Mouse (Mus musculus) retina, adult 2 months (tissue): ENCODE measurements around the gene Psmd14.

ENCODE experiments used
- DNase-seq: peaks from one replicate; pipeline ENCODE4 v3.0.0-alpha.2; 2012; ENCODE audit warnings: low read depth, low spot score

The Psmd14 gene

DNA sequence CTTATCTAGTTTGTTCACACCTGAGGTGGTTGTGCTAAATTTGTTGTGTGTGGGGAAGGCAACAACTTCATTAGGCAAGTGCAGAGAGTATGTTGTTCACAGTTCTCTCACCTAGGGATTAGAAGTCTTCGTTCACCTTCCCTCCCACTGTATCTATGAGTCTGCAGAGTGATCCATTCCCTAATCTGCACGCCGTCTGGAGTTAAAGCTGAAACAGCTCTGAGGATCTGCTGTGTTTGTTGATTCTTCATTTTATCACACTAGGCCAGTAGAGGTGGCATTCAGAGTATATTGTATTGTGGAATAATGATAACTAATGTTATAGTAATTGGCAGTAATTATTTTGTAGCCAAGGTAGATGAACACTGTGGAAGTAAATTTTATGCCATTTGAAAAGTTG lies 48.5 kb downstream of the Psmd14 start:
- DNase-seq, result no peak

- DNase-seq, result no peak
Observed at GRCm38 (mm10) chr2:61764470-61765105, 53.1 kb downstream of the Psmd14 start.

- no peak for DNase-seq
Observed at GRCm38 (mm10) chr2:61765526-61765925, 54.0 kb downstream of the Psmd14 start.

- DNase-seq, result no peak
Observed at GRCm38 (mm10) chr2:61780794-61781193, 69.3 kb downstream of the Psmd14 start.

DNA sequence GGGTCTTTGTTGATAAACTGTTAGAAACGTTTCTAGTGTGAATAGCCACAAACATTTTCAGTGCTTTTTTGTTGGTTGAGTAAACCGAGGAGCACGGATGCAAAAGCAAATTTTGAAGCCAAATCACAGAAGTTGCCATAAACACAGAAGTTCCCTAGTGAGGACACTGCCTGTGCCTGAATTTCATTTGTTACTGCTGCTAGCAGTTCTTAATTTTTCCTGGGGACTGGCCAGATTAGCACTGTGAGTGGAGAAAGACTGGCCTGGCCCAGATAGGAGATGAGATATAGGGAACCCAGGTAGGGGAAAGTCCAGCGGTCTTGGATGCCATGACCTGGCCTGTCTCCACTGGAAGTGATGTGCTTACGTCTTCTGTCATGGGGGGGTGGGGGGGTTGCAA lies 83.5 kb downstream of the Psmd14 start:
- no peak for DNase-seq

DNA sequence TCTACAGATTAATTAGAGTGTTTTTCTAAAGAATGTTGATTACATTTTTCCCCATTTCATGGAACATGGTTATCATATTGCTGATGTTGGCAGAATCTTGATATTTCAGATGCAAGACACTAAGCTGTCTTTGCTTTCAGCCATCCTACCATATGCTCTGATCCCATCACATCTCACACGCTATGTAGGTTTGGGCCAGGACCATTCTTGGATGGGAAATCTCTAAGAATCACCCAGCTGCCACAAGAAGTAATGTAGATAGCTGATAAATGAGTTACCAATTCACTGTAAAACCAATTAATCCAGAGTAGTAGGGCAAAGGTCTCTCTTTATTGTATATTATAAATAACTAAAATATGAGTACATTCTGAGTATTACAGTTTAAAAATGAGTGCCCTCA lies 86.6 kb downstream of the Psmd14 start:
- DNase-seq, result no peak

DNA sequence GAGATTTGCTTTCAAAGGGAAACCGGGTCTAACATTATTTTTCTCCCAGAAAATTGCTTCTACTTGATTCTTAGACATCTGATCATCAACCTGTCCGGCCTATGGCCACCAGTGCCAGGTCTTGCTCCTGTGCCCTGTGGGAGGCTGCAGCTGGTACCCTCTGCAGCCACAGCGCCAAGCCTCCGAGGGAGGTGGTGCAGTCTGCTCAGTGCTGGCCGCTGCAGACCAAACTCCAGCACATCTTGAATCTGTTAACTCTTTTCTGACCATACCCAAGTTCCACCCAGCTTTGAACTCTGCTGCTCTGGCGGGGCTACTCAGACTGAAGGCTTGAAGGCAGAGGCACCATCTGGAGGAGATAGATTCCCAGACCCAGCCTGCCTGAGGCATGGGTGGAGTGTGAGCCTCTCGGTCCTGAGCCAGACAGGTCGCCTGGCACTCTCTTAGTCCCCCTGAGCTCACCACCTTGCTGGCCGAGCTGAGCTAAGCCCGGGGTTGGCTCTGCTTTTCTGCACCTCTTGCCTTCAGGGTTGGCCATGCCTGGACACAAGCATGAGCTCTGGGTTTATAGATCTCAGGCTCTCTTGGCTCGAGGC lies 91.3 kb downstream of the Psmd14 start, which contains the start of gene Tbr1:
Gene Tbr1, plus strand, starts transcription at position 275 of the 596 bp plus-strand sequence.
- DNase-seq, result no peak

DNA sequence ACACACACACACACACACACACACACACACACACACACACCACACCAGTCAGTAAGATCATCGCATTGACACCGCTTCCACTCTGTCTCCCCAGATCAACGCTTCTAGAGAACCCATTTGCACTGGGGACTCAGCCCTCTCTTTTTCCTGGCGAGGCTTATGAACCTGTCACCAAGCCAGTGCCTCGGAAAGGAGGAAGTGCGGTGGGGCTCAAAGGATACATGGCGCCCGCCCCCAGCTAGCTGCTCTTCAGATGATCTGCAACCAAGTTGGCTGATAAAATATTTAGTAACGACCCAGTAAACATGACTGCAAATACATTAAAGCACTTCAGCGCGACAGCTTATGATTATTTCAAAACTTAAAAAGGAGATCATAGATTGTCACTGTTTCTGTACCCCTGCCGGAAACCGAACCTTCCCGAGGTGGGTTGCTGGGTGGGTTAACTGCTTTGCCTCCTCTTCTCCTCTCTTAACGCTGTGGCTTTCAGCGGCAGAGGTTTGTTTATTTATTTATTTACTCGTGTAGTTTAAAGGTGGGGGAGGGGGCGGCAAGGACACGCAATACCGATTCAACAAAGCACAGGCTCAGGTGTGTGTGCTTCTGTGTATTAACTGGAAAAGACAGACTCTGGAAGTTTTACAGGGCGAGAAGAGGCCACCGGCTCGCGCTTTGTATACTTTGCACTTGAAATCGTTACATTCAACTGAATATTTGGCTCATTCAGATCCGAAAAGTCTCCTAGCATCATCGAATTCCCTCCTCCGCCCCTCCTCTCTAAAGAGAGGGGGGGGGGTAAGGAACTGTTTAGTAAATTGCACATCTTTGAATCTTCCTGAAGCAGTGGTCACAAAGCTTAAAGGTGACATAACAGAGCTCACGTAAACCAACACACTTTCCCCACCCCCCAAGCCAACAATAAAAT lies 92.2 kb downstream of the Psmd14 start:
- no peak for DNase-seq

DNA sequence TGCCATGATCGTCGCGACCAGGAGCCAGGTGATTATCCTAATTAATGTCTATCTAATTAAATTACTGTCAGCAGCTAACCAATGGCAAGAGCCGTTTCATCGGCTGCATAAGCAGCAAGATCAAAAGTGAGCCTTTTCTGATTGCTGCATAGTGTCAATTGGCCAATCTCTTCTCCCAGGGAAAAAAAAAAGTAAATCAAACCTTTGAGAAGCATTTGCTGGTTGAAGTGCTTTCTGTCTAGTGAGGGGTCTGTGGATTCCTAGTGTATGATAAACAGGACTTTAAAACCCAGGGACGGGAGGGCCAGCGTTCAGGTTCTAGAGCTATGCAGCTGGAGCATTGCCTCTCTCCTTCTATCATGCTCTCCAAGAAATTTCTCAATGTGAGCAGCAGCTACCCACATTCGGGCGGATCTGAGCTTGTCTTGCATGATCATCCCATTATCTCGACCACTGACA lies 92.9 kb downstream of the Psmd14 start:
- DNase-seq, result no peak

GRCm38 (mm10) chr2:61804841-61805540 lies 93.5 kb downstream of the Psmd14 start:
- no peak for DNase-seq

GRCm38 (mm10) chr2:61805541-61806345 lies 94.2 kb downstream of the Psmd14 start:
- DNase-seq, result no peak

DNA sequence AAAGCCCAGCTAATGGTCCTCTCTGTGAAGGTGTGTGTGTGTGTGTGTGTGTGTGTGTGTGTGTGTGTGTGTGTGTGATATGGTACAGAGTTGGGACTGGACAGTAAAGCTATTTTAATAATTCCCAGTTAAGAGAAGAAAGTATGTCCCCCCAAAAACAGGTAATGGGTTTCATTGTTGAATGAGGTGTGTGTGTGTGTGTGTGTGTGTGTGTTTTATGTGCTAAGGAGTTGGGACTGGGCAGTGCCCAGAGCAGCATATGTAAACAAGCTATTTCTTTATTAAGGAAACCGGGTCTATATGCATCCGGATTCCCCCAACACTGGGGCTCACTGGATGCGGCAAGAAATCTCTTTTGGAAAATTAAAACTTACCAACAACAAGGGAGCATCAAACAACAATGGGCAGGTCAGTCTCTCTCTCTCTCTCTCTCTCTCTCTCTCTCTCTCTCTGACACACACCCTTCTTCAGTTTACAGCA lies 94.9 kb downstream of the Psmd14 start:
- no peak for DNase-seq

DNA sequence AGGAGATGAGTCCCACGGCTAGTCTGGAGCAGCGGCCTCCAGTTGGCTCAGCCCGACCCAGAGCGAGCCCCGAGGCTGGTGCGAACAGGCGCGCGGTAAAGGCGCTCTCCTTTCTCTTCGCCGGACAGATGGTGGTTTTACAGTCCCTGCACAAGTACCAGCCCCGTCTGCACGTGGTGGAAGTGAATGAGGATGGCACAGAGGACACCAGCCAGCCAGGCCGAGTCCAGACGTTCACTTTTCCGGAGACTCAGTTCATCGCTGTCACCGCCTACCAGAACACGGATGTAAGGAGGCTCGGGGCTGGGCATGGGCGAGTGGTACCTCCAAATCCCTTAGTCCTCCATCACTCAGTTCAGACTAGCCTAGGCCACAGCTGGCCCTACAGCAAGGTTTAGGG lies 95.7 kb downstream of the Psmd14 start:
- no peak for DNase-seq

DNA sequence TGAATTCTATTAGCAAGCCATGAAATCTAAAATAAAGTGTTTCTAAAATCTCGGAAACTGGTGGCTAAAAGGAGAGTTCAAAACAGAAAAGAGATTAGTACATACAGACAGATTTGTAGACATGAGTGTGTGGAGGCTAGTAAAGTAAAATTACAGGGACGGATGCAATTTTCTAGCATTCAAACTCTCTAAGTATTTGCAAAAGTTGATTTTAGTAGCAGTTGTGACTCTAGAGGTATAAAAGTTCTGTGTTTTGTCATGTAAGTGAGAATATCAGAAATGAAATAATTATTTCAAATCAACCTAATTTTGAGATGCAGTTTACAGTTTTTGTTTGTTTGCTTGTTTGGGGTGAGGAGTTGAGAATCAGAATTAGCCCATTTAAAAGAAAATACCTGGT lies 96.3 kb downstream of the Psmd14 start:
- no peak for DNase-seq

GRCm38 (mm10) chr2:61808776-61809175 lies 97.3 kb downstream of the Psmd14 start:
- no peak for DNase-seq

GRCm38 (mm10) chr2:61809381-61809780 lies 97.9 kb downstream of the Psmd14 start:
- no peak for DNase-seq

GRCm38 (mm10) chr2:61810751-61811150 lies 99.3 kb downstream of the Psmd14 start:
- no peak for DNase-seq

DNA sequence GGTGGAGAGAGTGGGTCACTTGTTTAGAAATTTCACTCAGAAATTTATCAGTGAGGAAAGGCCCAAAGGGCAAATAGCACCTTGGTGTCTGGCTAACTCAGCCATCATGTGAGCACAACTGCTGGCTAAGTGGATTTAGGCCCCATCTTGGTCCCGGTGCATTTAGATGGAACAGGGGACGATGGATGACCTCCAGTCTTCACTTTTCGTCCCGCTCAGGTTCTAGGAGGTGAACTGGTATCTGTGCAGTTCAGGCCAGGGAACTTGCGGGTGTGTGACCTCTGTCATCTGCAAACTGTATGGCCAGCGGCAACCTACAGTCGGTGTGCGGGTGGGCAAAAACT lies 99.6 kb downstream of the Psmd14 start:
- DNase-seq, result no peak

DNA sequence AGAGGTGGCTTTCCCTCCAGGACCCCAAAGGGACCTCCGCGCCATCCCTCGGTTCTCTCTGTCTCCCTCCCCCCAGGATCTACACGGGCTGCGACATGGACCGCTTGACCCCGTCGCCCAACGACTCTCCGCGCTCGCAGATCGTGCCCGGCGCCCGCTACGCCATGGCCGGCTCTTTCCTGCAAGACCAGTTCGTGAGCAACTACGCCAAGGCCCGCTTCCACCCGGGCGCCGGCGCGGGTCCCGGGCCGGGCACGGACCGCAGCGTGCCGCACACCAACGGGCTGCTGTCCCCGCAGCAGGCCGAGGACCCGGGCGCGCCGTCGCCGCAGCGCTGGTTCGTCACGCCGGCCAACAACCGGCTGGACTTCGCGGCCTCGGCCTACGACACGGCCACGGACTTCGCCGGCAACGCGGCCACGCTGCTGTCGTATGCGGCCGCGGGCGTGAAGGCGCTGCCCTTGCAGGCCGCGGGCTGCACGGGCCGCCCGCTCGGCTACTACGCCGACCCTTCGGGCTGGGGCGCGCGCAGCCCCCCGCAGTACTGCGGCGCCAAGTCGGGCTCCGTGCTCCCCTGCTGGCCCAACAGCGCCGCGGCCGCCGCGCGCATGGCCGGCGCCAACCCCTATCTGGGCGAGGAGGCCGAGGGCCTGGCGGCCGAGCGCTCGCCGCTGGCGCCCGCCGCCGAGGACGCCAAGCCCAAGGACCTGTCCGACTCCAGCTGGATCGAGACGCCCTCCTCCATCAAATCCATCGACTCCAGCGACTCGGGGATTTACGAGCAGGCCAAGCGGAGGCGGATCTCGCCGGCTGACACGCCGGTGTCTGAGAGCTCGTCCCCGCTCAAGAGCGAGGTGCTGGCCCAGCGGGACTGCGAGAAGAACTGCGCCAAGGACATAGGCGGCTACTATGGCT lies 100.3 kb downstream of the Psmd14 start:
- no peak for DNase-seq

DNA sequence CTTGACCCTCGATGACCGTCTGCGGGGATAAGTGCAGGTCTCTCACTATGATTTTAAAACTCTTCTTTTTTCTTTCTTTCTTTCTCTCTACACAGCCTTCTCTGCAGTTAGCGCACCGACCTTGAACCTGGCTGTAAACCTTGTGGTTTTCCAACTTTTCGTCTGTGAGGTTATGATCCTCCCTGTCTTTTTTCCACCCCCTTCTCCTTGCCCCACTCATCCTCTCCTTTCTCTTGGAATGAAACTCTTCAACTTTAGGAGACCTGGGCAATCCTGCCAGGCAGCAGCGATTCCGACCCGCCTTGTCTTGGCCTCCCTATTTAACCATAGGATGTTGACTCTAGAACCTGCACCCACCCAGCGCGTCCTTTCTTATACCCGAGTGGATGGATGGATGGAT lies 101.0 kb downstream of the Psmd14 start:
- DNase-seq, result no peak
